Mouse (Mus musculus) thymus, adult 2 months (tissue): ENCODE measurements around the gene Utp20.
"Not testable (repeated sequence)": the region's sequence is repeated elsewhere in the genome, so short reads cannot be mapped to it uniquely, and the experiment has no call there.

Source experiments
- CTCF ChIP-seq: fragments of 200-500 bp; IDR thresholded peaks from 2 replicates; pipeline ENCODE4 v1.5.1; 2012; ENCODE audit warnings: mild to moderate bottlenecking, control low read depth, low read length, moderate library complexity, borderline replicate concordance; ENCODE audit not compliant: control insufficient read depth, poor library complexity, insufficient read depth; ENCODE audit errors: extremely low read depth
- POLR2A ChIP-seq: fragments of 200-500 bp; IDR thresholded peaks from 2 replicates; pipeline ENCODE4 v1.6.1; 2012; ENCODE audit warnings: mild to moderate bottlenecking, low read length, control low read depth, moderate library complexity; ENCODE audit not compliant: control insufficient read depth, poor library complexity, insufficient read depth; ENCODE audit errors: extremely low read depth

DNA sequence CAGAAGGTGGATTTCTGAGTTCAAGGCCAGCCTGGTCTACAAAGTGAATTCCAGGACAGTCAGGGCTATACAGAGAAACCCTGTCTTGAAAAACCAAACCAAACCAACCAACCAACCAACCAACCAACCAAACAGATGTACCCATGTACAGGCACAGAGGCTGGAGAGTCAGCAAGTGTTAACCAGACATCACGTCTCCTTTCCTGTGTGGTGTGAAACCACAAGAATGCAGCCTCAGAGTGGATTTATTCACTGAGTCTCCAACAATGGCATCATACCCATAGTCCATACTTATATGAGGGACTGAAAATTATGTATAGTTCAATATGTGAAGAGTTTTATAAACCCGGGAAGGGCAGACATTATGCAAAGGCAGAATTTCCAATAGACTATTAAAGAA, 43.5 kb downstream of the Utp20 start:
- not testable (repeated sequence) for TF ChIP-seq POLR2A, CTCF
